Mouse (Mus musculus) bone marrow, adult 2 months (tissue): ENCODE measurements around the gene Marveld1.

Experiments used
- CTCF ChIP-seq: fragments of 200-500 bp; IDR thresholded peaks from 2 replicates; pipeline ENCODE4 v1.5.1; 2011; ENCODE audit warnings: low read length, control low read depth; ENCODE audit not compliant: control insufficient read depth, insufficient read depth
- POLR2A ChIP-seq: fragments of 200-500 bp; IDR thresholded peaks from 2 replicates; pipeline ENCODE4 v1.6.1; 2011; ENCODE audit warnings: low read depth, mild to moderate bottlenecking, control low read depth, low read length, borderline replicate concordance; ENCODE audit not compliant: control insufficient read depth

DNA sequence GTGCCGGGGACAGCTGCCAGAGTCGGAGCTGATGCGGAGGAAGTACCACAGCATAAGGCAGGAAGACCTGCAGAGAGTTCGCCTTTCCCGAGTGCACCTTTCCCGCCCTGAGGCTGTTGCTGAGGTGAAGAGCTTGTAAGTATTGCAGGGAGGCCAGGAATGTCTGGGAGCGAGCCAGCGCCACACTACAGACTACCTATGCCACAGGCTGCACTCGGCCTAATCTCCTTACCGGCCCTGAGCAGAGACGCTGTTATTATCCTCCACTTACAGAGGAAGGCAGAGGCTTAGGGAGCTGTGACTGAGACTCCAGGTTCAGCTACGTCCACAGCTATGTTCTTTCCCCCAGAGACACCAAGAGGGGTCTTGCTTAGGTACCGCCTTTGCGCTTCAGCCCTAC, 32.2 kb downstream of the Marveld1 start:
- TF ChIP-seq POLR2A, result no peak
- no peak for TF ChIP-seq CTCF
